Mouse (Mus musculus): ENCODE results near the gene Gm20509. TPM values are rescaled to one million over a fixed set of nuclear protein-coding genes. Genes with fewer than 3 reads are reported as not detected.
"Not testable (repeated sequence)": the region's sequence is repeated elsewhere in the genome, so short reads cannot be mapped to it uniquely, and the experiment has no call there.

Gm20509 gene
- polyA plus RNA-seq, 2 experiments, result not detected

DNA sequence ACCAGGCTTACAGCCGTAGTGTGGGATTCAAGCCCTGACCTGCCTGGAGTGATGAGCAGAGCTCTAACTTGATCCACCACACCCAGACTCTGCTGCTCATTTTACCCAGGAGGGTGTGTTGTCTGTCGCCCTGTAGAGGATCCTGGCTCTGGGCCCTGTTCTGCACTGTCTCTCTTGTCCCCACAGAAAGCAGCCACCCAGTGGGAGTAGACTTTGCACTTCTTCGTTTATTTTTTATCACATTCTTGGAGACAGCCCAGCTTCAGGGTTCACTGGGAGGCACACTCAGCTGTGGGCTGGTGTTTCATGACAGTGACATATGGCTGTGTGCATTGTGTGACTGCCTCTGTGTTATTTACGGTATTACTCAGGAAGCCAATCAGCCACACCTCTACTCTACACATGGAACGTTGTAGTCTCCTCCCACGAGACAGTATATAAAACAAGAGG is 34.0 kb upstream of the Gm20509 start:
- no peak for DNase-seq (ENCODE audit: low read depth in 3 of 3, low spot score in 3 of 3)
- Histone ChIP-seq H3K27me3 (ENCODE audit: control insufficient read depth, insufficient read depth, low read length) (no peaks in the 10 kb centered on the region), H3K9ac (replicated peaks) (no peak overlapping the region), H3K27ac (no peak overlapping the region), H3K4me2 (ENCODE audit: low read depth) (no peak overlapping the region), H3K9me3 (ENCODE audit: control insufficient read depth, low read length) (no peaks in the 10 kb centered on the region), H3K36me3 (replicated peaks; ENCODE audit: control insufficient read depth, insufficient read depth, low read depth) (no peaks in the 10 kb centered on the region), H3K4me1 (replicated peaks; ENCODE audit: control insufficient read depth in 2 of 2, insufficient read depth in 2 of 2, low read length in 1 of 2) (peaks cover 0 to 18% of the 10 kb centered on the region in 2 experiments; a peak in 2 of 4 replicates), H3K4me3 (ENCODE audit: insufficient read depth in 1 of 2, low read depth in 2 of 2, low read length in 2 of 2) (no peak overlapping the region)
- ATAC-seq (ENCODE audit: insufficient read depth), result peak; percentile 50
- TF ChIP-seq CTCF (IDR thresholded peaks at IDR 0.05; ENCODE audit: low read depth), result no peak
- TF ChIP-seq EP300 (IDR thresholded peaks at IDR 0.05; ENCODE audit: low read depth), result no peak
- 15% methylated on average over 6 of the region's 6 CpGs for WGBS (ENCODE audit: insufficient replicate concordance)

DNA sequence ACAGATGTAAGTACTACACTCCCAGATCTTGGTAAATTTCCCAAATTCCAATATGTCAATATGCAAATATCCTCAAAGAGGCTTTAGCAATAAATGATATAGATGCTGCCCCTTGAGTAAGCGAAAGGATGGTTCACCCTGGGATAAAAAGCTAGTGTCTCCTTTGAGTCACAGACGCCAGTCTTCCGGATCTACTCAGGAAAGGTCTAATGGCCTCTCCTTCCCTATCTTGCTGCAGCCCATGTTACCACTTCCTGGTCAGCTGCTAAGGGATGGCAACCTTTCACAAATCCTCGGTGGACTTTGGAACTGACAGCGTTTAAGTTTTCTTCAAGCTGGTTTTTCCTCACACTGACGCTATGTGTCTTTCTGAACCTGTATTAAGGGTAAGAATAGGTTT is 33.6 kb upstream of the Gm20509 start:
- Histone ChIP-seq H3K9ac (replicated peaks) (no peak overlapping the region), H3K27me3 (ENCODE audit: control insufficient read depth, insufficient read depth, low read length) (no peaks in the 10 kb centered on the region), H3K4me3 (ENCODE audit: insufficient read depth in 1 of 2, low read depth in 2 of 2, low read length in 2 of 2) (no peak overlapping the region), H3K9me3 (ENCODE audit: control insufficient read depth, low read length) (no peaks in the 10 kb centered on the region), H3K27ac (no peak overlapping the region), H3K4me2 (ENCODE audit: low read depth) (no peak overlapping the region), H3K4me1 (replicated peaks; ENCODE audit: control insufficient read depth in 2 of 2, insufficient read depth in 2 of 2, low read length in 1 of 2) (peaks cover 0 to 18% of the 10 kb centered on the region in 2 experiments; a peak in 2 of 4 replicates), H3K36me3 (replicated peaks; ENCODE audit: control insufficient read depth, insufficient read depth, low read depth) (no peaks in the 10 kb centered on the region)
- DNase-seq (ENCODE audit: low read depth in 3 of 3, low spot score in 3 of 3) (no peak), ATAC-seq (ENCODE audit: insufficient read depth) (0 out of 2 replicates have a peak, but pooled peaks have one; percentile 31)
- no peak for TF ChIP-seq CTCF (IDR thresholded peaks at IDR 0.05; ENCODE audit: low read depth)
- TF ChIP-seq EP300 (IDR thresholded peaks at IDR 0.05; ENCODE audit: low read depth), result no peak
- WGBS (ENCODE audit: insufficient replicate concordance), result 22% methylated on average over 6 of the region's 6 CpGs

GRCm38 (mm10) chr9:73070971-73071659 is 31.2 kb upstream of the Gm20509 start:
- ATAC-seq (ENCODE audit: insufficient read depth), result no peak
- 26% methylated on average over 10 of the region's 10 CpGs for WGBS (ENCODE audit: insufficient replicate concordance)
- peaks cover 0 to 18% of the 10 kb centered on the region in 2 experiments; a peak in 2 of 4 replicates for H3K4me1 ChIP-seq (replicated peaks; ENCODE audit: control insufficient read depth in 2 of 2, insufficient read depth in 2 of 2, low read length in 1 of 2)
- no peak for DNase-seq (ENCODE audit: low read depth in 3 of 3, low spot score in 3 of 3)
- no peaks in the 10 kb centered on the region for H3K36me3 ChIP-seq (replicated peaks; ENCODE audit: control insufficient read depth, insufficient read depth, low read depth)
- H3K4me3 ChIP-seq (ENCODE audit: insufficient read depth in 1 of 2, low read depth in 2 of 2, low read length in 2 of 2), result no peak overlapping the region
- H3K4me2 ChIP-seq (ENCODE audit: low read depth), result no peak overlapping the region; the same call in 1 of the 2 replicates
- H3K27me3 ChIP-seq (ENCODE audit: control insufficient read depth, insufficient read depth, low read length), result no peaks in the 10 kb centered on the region
- H3K27ac ChIP-seq, result no peak overlapping the region
- H3K9ac ChIP-seq (replicated peaks), result no peak overlapping the region
- TF ChIP-seq CTCF (IDR thresholded peaks at IDR 0.05; ENCODE audit: low read depth), result peak; percentile 31
- no peak for TF ChIP-seq EP300 (IDR thresholded peaks at IDR 0.05; ENCODE audit: low read depth)
- H3K9me3 ChIP-seq (ENCODE audit: control insufficient read depth, low read length), result no peaks in the 10 kb centered on the region

- Histone ChIP-seq H3K27me3 (ENCODE audit: control insufficient read depth, insufficient read depth, low read length) (no peaks in the 10 kb centered on the region), H3K27ac (no peak overlapping the region), H3K4me1 (replicated peaks; ENCODE audit: control insufficient read depth in 2 of 2, insufficient read depth in 2 of 2, low read length in 1 of 2) (peaks cover 0 to 13% of the 10 kb centered on the region in 2 experiments; a peak in 2 of 4 replicates), H3K36me3 (replicated peaks; ENCODE audit: control insufficient read depth, insufficient read depth, low read depth) (no peaks in the 10 kb centered on the region), H3K4me2 (ENCODE audit: low read depth) (no peak overlapping the region), H3K9me3 (ENCODE audit: control insufficient read depth, low read length) (no peaks in the 10 kb centered on the region), H3K9ac (replicated peaks) (no peak overlapping the region), H3K4me3 (ENCODE audit: insufficient read depth in 1 of 2, low read depth in 2 of 2, low read length in 2 of 2) (no peak overlapping the region)
- no peak for TF ChIP-seq CTCF (IDR thresholded peaks at IDR 0.05; ENCODE audit: low read depth)
- no peak for TF ChIP-seq EP300 (IDR thresholded peaks at IDR 0.05; ENCODE audit: low read depth)
- DNase-seq (ENCODE audit: low read depth in 3 of 3, low spot score in 3 of 3) (no peak), ATAC-seq (ENCODE audit: insufficient read depth) (no peak)
- 33% methylated on average over 8 of the region's 8 CpGs for WGBS (ENCODE audit: insufficient replicate concordance)
Measured at GRCm38 (mm10) chr9:73072426-73072825, 29.8 kb upstream of the Gm20509 start.

DNA sequence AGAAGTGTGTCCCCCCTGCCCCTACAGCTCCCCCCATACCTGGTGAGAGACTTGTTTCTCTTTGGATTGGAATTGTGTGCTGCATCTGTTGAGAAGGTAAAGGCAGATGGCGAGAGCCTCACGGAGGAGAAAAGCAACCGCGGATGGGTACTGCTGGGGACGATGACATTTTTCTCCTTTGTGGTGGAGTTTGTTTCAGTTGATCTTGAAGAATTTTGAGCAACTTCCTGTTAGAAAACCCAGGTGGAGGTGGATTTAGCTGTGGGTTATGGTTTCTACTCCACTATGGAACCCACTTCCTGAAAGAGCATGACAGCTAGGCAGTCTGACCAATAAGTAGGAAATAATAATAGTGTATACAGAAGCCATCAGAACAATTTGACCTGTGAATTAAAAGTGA is 29.1 kb upstream of the Gm20509 start:
- peaks cover 0 to 6% of the 10 kb centered on the region in 2 experiments; a peak in 2 of 4 replicates for H3K4me1 ChIP-seq (replicated peaks; ENCODE audit: control insufficient read depth in 2 of 2, insufficient read depth in 2 of 2, low read length in 1 of 2)
- no peaks in the 10 kb centered on the region for H3K36me3 ChIP-seq (replicated peaks; ENCODE audit: control insufficient read depth, insufficient read depth, low read depth)
- WGBS (ENCODE audit: insufficient replicate concordance), result 26% methylated on average over 5 of the region's 5 CpGs
- DNase-seq (ENCODE audit: low read depth in 3 of 3, low spot score in 3 of 3) (no peak), ATAC-seq (ENCODE audit: insufficient read depth) (no peak)
- H3K27me3 ChIP-seq (ENCODE audit: control insufficient read depth, insufficient read depth, low read length), result no peaks in the 10 kb centered on the region
- H3K9ac ChIP-seq (replicated peaks), result no peak overlapping the region
- TF ChIP-seq CTCF (IDR thresholded peaks at IDR 0.05; ENCODE audit: low read depth) (no peak), EP300 (IDR thresholded peaks at IDR 0.05; ENCODE audit: low read depth) (no peak)
- H3K27ac ChIP-seq, result no peak overlapping the region
- H3K4me3 ChIP-seq (ENCODE audit: insufficient read depth in 1 of 2, low read depth in 2 of 2, low read length in 2 of 2), result no peak overlapping the region
- no peaks in the 10 kb centered on the region for H3K9me3 ChIP-seq (ENCODE audit: control insufficient read depth, low read length)
- H3K4me2 ChIP-seq (ENCODE audit: low read depth), result no peak overlapping the region

- ATAC-seq (ENCODE audit: insufficient read depth); H3K36me3 ChIP-seq (replicated peaks; ENCODE audit: control insufficient read depth, insufficient read depth, low read depth); H3K27ac ChIP-seq; H3K4me1 ChIP-seq (replicated peaks; ENCODE audit: control insufficient read depth in 2 of 2, insufficient read depth in 2 of 2, low read length in 1 of 2); H3K4me2 ChIP-seq (ENCODE audit: low read depth); H3K27me3 ChIP-seq (ENCODE audit: control insufficient read depth, insufficient read depth, low read length); H3K9ac ChIP-seq (replicated peaks); H3K4me3 ChIP-seq (ENCODE audit: insufficient read depth in 1 of 2, low read depth in 2 of 2, low read length in 2 of 2); H3K9me3 ChIP-seq (ENCODE audit: control insufficient read depth, low read length); DNase-seq (ENCODE audit: low read depth in 3 of 3, low spot score in 3 of 3): not testable (repeated sequence)
- 71% methylated on average over 11 of the region's 12 CpGs for WGBS (ENCODE audit: insufficient replicate concordance)
Measured at GRCm38 (mm10) chr9:73079349-73079748, 22.9 kb upstream of the Gm20509 start.
